Mouse (Mus musculus) E14TG2a.4 (cell line): ENCODE data around the gene B130006D01Rik.

Experiments
- H3K27me3 ChIP-seq: 2 replicates; pipeline ENCODE4 v1.6.1; 2014; ENCODE audit warnings: low read length, control low read depth; ENCODE audit not compliant: insufficient read depth
- H3K36me3 ChIP-seq: 2 replicates; pipeline ENCODE4 v1.6.1; 2014; ENCODE audit warnings: low read length, control low read depth; ENCODE audit not compliant: insufficient read depth
- H3K4me1 ChIP-seq: replicated peaks from 2 replicates; pipeline ENCODE4 v1.6.1; 2014; ENCODE audit warnings: low read depth, low read length, control low read depth
- H3K4me3 ChIP-seq: replicated peaks from 2 replicates; pipeline ENCODE4 v1.5.1; 2014; ENCODE audit warnings: mild to moderate bottlenecking, low read length
- H3K9me3 ChIP-seq: 2 replicates; pipeline ENCODE4 v1.6.1; 2014; ENCODE audit warnings: low read length, control low read depth
- CTCF ChIP-seq: conservative IDR thresholded peaks from 2 replicates; pipeline ENCODE4 v1.5.1; 2014; ENCODE audit warnings: low read length
- NANOG ChIP-seq: IDR thresholded peaks from 2 replicates; pipeline ENCODE4 v1.6.1; 2014; ENCODE audit warnings: borderline replicate concordance, low read length, mixed read lengths
- POU5F1 ChIP-seq: IDR thresholded peaks from 2 replicates; pipeline ENCODE4 v1.6.1; 2014; ENCODE audit warnings: low read length, borderline replicate concordance

B130006D01Rik gene

GRCm38 (mm10) chr11:95688515-95688914 is 34.9 kb upstream of the B130006D01Rik start:
- Histone ChIP-seq H3K4me3 (peak overlapping the region; percentile 27; the same call in 1 of the 2 replicates), H3K9me3 (no peaks in the 10 kb centered on the region), H3K4me1 (peaks cover 37% of the 10 kb centered on the region), H3K36me3 (no peaks in the 10 kb centered on the region), H3K27me3 (peaks cover 13% of the 10 kb centered on the region)
- no peak for TF ChIP-seq CTCF
- TF ChIP-seq POU5F1: no peak
- no peak for TF ChIP-seq NANOG

DNA sequence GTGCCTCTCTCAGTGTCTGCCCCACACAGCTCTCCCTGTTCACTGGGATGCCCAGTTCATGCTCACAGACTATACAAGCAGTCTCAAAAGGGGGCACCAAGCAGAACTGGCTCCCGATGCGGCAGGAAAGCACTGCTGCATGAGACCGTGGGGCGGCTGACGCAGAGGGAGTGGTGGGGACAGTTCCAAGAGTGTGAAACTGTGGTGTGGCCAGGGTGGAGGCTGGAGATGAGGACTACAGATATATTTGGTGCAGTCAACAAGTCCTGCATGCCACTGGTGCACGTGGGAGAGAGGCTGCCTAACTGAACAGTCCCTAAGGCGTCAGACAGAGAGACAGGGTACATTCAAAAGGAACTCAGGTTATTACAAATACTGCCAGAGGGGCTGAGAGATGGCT is 34.4 kb upstream of the B130006D01Rik start:
- TF ChIP-seq POU5F1 (no peak), NANOG (no peak), CTCF (no peak)
- Histone ChIP-seq H3K36me3 (no peaks in the 10 kb centered on the region), H3K4me3 (peak overlapping the region; percentile 27; the same call in 1 of the 2 replicates), H3K27me3 (peaks cover 13% of the 10 kb centered on the region), H3K4me1 (peaks cover 37% of the 10 kb centered on the region), H3K9me3 (no peaks in the 10 kb centered on the region)

- H3K36me3 ChIP-seq: no peaks in the 10 kb centered on the region
- H3K4me1 ChIP-seq: peaks cover 37% of the 10 kb centered on the region
These were observed 33.8 kb upstream of the B130006D01Rik start for GRCm38 (mm10) chr11:95689544-95689943.

GRCm38 (mm10) chr11:95698541-95698940 is 24.8 kb upstream of the B130006D01Rik start:
- Histone ChIP-seq H3K9me3 (peaks cover 20% of the 10 kb centered on the region), H3K4me1 (peaks cover 27% of the 10 kb centered on the region), H3K27me3 (peaks cover 29% of the 10 kb centered on the region), H3K36me3 (0 out of 2 replicates have a peak, but pooled peaks cover 6% of the 10 kb centered on the region), H3K4me3 (peak overlapping the region; percentile 54)
- TF ChIP-seq CTCF (no peak), POU5F1 (no peak), NANOG (no peak)

More at GRCm38 (mm10) chr11:95689544-95689943, 33.8 kb upstream of the B130006D01Rik start:
- Histone ChIP-seq H3K4me3 (no peak overlapping the region), H3K9me3 (no peaks in the 10 kb centered on the region), H3K27me3 (peaks cover 17% of the 10 kb centered on the region)
- TF ChIP-seq POU5F1: no peak
- TF ChIP-seq NANOG: no peak
- no peak for TF ChIP-seq CTCF

- H3K9me3 ChIP-seq: peaks cover 20% of the 10 kb centered on the region
- no peak for TF ChIP-seq POU5F1
- no peak for TF ChIP-seq NANOG
- no peak for TF ChIP-seq CTCF
- peaks cover 26% of the 10 kb centered on the region for H3K27me3 ChIP-seq
These were observed 22.3 kb upstream of the B130006D01Rik start for GRCm38 (mm10) chr11:95700778-95701739.

DNA sequence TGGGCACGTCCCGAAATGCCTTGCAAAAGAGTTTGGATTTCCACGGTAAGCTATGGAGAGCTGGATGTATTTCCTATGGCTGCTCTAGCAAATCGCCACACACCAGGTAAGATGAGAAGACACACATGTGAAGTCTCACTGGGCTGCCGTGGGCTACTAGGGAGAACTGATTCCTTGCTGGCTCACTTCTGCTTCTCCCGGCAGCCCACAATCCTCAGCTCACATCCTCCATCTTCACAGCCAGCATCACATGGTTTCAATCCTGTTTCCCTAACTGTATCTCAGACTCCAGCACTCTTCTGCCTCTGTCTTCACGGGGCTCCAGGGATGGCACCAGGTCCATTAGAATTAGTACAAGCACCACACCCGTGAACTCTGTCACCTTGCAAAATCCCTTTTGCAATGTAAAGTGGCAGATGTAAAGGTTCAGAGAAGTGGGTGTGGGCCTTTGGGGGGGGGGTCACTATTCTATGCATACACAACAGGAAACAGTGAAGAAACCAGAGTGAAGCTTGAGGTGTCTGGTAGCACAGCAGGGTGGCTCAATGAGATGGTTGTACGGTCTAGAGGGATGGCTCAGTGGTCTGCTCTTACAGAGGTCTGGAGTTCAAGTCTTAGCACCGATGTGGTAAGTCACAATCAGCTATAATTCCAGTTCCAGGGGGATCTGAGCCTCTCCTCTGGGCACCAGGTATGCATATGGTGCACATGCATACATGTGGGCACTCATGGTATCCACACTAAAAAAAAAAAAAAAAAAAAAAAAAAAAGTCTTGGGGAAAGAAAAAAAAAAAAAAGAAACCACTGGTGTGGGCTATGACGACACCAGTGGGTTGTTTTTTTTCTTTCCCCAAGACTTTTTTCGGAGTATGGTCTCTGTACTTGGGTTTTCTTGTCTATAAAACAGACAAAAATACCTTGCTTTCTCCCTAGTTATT is 19.1 kb upstream of the B130006D01Rik start:
- Histone ChIP-seq H3K27me3 (peaks cover 4% of the 10 kb centered on the region; the same call in 1 of the 2 replicates), H3K36me3 (0 out of 2 replicates have a peak, but pooled peaks cover 6% of the 10 kb centered on the region), H3K4me1 (peaks cover 63% of the 10 kb centered on the region), H3K9me3 (peaks cover 20% of the 10 kb centered on the region), H3K4me3 (peak overlapping the region; percentile 51)
- TF ChIP-seq NANOG (no peak), CTCF (no peak), POU5F1 (no peak)

More at GRCm38 (mm10) chr11:95700778-95701739, 22.3 kb upstream of the B130006D01Rik start:
- Histone ChIP-seq H3K4me1 (peaks cover 52% of the 10 kb centered on the region), H3K4me3 (no peak overlapping the region), H3K36me3 (0 out of 2 replicates have a peak, but pooled peaks cover 6% of the 10 kb centered on the region)

- peaks cover 69% of the 10 kb centered on the region for H3K4me1 ChIP-seq
- H3K9me3 ChIP-seq: peaks cover 20% of the 10 kb centered on the region
- no peaks in the 10 kb centered on the region for H3K27me3 ChIP-seq
- 0 out of 2 replicates have a peak, but pooled peaks cover 6% of the 10 kb centered on the region for H3K36me3 ChIP-seq
- no peak for TF ChIP-seq CTCF
- TF ChIP-seq NANOG: 0 out of 2 replicates have a peak, but pooled peaks have one; percentile 4
- 0 out of 2 replicates have a peak overlapping the region, but pooled peaks have one; percentile 3 for H3K4me3 ChIP-seq
These were observed 18.4 kb upstream of the B130006D01Rik start for GRCm38 (mm10) chr11:95704970-95705330.

GRCm38 (mm10) chr11:95709534-95710040 is 13.8 kb upstream of the B130006D01Rik start:
- H3K4me3 ChIP-seq: no peak overlapping the region
- peaks cover 79% of the 10 kb centered on the region for H3K4me1 ChIP-seq
- H3K36me3 ChIP-seq: no peaks in the 10 kb centered on the region
- no peaks in the 10 kb centered on the region for H3K27me3 ChIP-seq
- TF ChIP-seq POU5F1 (no peak), CTCF (no peak), NANOG (no peak)
- no peaks in the 10 kb centered on the region for H3K9me3 ChIP-seq
